Mouse (Mus musculus) lung, embryonic 14.5 days (tissue): ENCODE data around the gene Hes1. TPM values are rescaled to one million over a fixed set of nuclear protein-coding genes. Genes with fewer than 3 reads are reported as not detected.

Experiments
- ATAC-seq: fragments of 200-750 bp; cut with Nextera tagmentation; 2 replicates; pipeline ENCODE4 v1.8.0; 2017; ENCODE audit warnings: mild to moderate bottlenecking, moderate TSS enrichment, moderate library complexity; ENCODE audit not compliant: insufficient read depth
- DNase-seq: peaks from one replicate; pipeline ENCODE4 v3.0.0-alpha.2; 2015
- H3K27ac ChIP-seq: fragments of 300-500 bp; sonication (generic); 2 replicates; pipeline ENCODE4 v1.5.1; 2014; ENCODE audit warnings: low read depth, mild to moderate bottlenecking, moderate library complexity
- H3K27me3 ChIP-seq: fragments of 300-500 bp; sonication (generic); 2 replicates; pipeline ENCODE4 v1.6.1; 2014; ENCODE audit warnings: low read length, control low read depth; ENCODE audit not compliant: insufficient read depth
- H3K36me3 ChIP-seq: fragments of 300-500 bp; sonication (generic); 2 replicates; pipeline ENCODE4 v1.6.1; 2014; ENCODE audit warnings: control low read depth; ENCODE audit not compliant: insufficient read depth
- H3K4me1 ChIP-seq: fragments of 300-500 bp; sonication (generic); 2 replicates; pipeline ENCODE4 v1.6.1; 2014; ENCODE audit warnings: antibody characterized with exemption, control low read depth; ENCODE audit not compliant: insufficient read depth
- H3K4me2 ChIP-seq: fragments of 300-500 bp; sonication (generic); 2 replicates; pipeline ENCODE4 v1.6.1; 2014; ENCODE audit warnings: mild to moderate bottlenecking
- H3K4me3 ChIP-seq: fragments of 300-500 bp; sonication (generic); 2 replicates; pipeline ENCODE4 v1.5.1; 2014; ENCODE audit warnings: low read depth, low read length
- H3K9ac ChIP-seq: fragments of 300-500 bp; sonication (generic); 2 replicates; pipeline ENCODE4 v1.6.1; 2014
- H3K9me3 ChIP-seq: fragments of 300-500 bp; sonication (generic); 2 replicates; pipeline ENCODE4 v1.6.1; 2016; ENCODE audit warnings: low read depth, low read length, control low read depth
- CTCF ChIP-seq: IDR thresholded peaks from 2 replicates; pipeline ENCODE4 v1.5.1; 2016; ENCODE audit warnings: antibody characterized with exemption, low read depth
- WGBS: fragments of 180-500 bp; shearing (Covaris S2); extraction: QIAGEN DNeasy Blood & Tissue Kit; methylation state at CpG from one replicate; pipeline ENCODE4 v1.1.7; 2014; 5-methylcytosine and 5-hydroxymethylcytosine counted together
- polyA plus RNA-seq: library from polyadenylated mRNA; unstranded; fragments of >200 nt; fragmentation: Nextera tagmentation; extraction: Ambion mirVana; gene quantifications from 2 replicates; pipeline ENCODE4 v1.2.1, GENCODE M21; 2014

The Hes1 gene
- polyA plus RNA-seq, 1 experiment from 2014 or later = 52.9 TPM

- Histone ChIP-seq H3K27ac (peak overlapping the region; percentile 93), H3K9ac (peak overlapping the region; percentile 85), H3K4me2 (peak overlapping the region; percentile 92), H3K4me3 (peak overlapping the region; percentile 84), H3K27me3 (no peaks in the 10 kb centered on the region), H3K36me3 (peaks cover 11% of the 10 kb centered on the region), H3K9me3 (no peaks in the 10 kb centered on the region), H3K4me1 (peaks cover 32% of the 10 kb centered on the region)
- under 1% methylated on average over 38 of the region's 38 CpGs for WGBS
- peak; percentile 8; the same call in 1 of the 2 replicates for TF ChIP-seq CTCF
- ATAC-seq = no peak
- peak; percentile 79 for DNase-seq
Observed at GRCm38 (mm10) chr16:30066184-30066851, 2.1 kb downstream of the Hes1 start.

DNA sequence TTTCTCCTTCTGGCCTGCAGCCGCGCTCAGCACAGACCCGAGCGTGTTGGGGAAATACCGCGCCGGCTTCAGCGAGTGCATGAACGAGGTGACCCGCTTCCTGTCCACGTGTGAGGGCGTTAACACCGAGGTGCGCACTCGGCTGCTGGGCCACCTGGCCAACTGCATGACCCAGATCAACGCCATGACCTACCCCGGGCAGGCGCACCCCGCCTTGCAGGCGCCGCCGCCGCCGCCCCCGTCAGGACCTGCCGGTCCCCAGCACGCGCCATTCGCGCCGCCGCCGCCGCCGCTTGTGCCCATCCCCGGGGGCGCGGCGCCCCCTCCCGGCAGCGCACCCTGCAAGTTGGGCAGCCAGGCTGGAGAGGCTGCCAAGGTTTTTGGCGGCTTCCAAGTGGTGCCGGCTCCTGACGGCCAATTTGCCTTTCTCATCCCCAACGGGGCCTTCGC lies 2.7 kb downstream of the Hes1 start:
- Histone ChIP-seq H3K4me2 (peak overlapping the region; percentile 92), H3K27me3 (no peaks in the 10 kb centered on the region), H3K27ac (peak overlapping the region; percentile 93), H3K4me1 (peaks cover 29% of the 10 kb centered on the region), H3K4me3 (peak overlapping the region; percentile 84), H3K36me3 (peaks cover 11% of the 10 kb centered on the region), H3K9ac (peak overlapping the region; percentile 85), H3K9me3 (no peaks in the 10 kb centered on the region)
- no peak for ATAC-seq
- peak; percentile 70 for TF ChIP-seq CTCF
- peak; percentile 93 for DNase-seq
- WGBS = under 1% methylated on average over 46 of the region's 46 CpGs

- Histone ChIP-seq H3K9me3 (no peaks in the 10 kb centered on the region), H3K4me3 (peak overlapping the region; percentile 84), H3K27ac (peak overlapping the region; percentile 89), H3K36me3 (peaks cover 11% of the 10 kb centered on the region), H3K9ac (peak overlapping the region; percentile 55), H3K4me1 (peaks cover 19% of the 10 kb centered on the region), H3K4me2 (peak overlapping the region; percentile 75), H3K27me3 (no peaks in the 10 kb centered on the region)
- TF ChIP-seq CTCF = no peak
- 2% methylated on average over 36 of the region's 36 CpGs for WGBS
- DNase-seq = peak; percentile 67
- no peak for ATAC-seq
Observed at GRCm38 (mm10) chr16:30068041-30069020, 4.1 kb downstream of the Hes1 start.

- DNase-seq (no peak), ATAC-seq (peak; percentile 1; the same call in 1 of the 2 replicates)
- 5% methylated on average over 4 of the region's 4 CpGs for WGBS
- Histone ChIP-seq H3K27ac (peak overlapping the region; percentile 99), H3K4me2 (peak overlapping the region; percentile 87), H3K4me3 (peak overlapping the region; percentile 43), H3K4me1 (peaks cover 18% of the 10 kb centered on the region), H3K27me3 (no peaks in the 10 kb centered on the region), H3K36me3 (peaks cover 11% of the 10 kb centered on the region), H3K9ac (peak overlapping the region; percentile 65), H3K9me3 (no peaks in the 10 kb centered on the region)
- TF ChIP-seq CTCF = no peak
Observed at GRCm38 (mm10) chr16:30069580-30069949, 5.4 kb downstream of the Hes1 start.

DNA sequence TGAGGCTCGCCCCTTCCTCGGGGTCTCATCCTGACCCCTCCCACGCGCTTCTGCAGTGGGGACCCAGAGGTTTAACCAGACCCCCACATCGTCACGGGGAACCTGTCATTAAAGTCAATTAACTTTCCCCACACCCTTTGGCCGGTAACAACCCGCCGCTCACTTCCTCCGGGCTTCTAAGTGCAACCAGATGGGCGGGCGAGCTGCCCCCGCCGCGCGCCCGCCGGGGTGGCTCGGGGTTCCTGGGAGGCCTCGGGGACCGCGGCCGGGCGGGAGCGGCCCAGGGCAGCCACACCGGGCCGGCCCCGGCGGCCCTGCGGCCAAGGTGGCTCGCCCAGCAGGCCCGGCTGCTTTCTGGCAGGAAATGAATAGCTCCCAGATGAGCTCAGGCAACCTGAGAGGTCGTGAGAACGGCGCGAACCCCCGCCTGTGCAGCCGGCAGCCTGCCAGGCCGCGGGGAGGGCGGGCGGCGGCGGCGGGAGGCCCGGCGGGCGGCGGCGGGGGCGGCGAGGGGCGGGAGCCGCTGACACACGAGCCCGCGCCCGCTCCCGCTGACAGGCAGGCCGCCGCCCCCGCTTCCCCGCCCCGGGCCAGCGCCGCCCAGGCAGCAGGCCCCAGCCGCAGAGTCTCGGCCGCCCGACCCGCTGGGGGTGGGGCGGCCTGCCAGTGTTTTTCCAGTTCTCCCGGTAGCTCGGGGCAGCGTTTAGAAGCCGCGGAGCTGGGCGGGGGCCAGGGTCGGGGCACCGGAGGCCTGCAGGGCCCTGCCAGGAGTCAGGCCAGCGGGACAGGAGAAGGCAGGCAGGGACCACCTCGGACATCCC lies 6.0 kb downstream of the Hes1 start:
- H3K4me1 ChIP-seq = peaks cover 16% of the 10 kb centered on the region
- WGBS = under 1% methylated on average over 80 of the region's 82 CpGs
- H3K27me3 ChIP-seq = no peaks in the 10 kb centered on the region
- peak; percentile 82 for ATAC-seq
- peak; percentile 93 for DNase-seq
- H3K27ac ChIP-seq = peak overlapping the region; percentile 99
- TF ChIP-seq CTCF = no peak
- H3K9me3 ChIP-seq = no peaks in the 10 kb centered on the region
- peaks cover 11% of the 10 kb centered on the region for H3K36me3 ChIP-seq
- H3K4me2 ChIP-seq = peak overlapping the region; percentile 87
- peak overlapping the region; percentile 65 for H3K9ac ChIP-seq
- H3K4me3 ChIP-seq = peak overlapping the region; percentile 43

- no peaks in the 10 kb centered on the region for H3K27me3 ChIP-seq
- peak overlapping the region; percentile 43 for H3K4me3 ChIP-seq
- H3K9ac ChIP-seq = peak overlapping the region; percentile 65
- ATAC-seq (peak; percentile 53; the same call in 1 of the 2 replicates), DNase-seq (peak; percentile 91)
- H3K4me2 ChIP-seq = peak overlapping the region; percentile 87
- H3K4me1 ChIP-seq = peaks cover 16% of the 10 kb centered on the region
- H3K36me3 ChIP-seq = peaks cover 11% of the 10 kb centered on the region
- peak overlapping the region; percentile 99 for H3K27ac ChIP-seq
- TF ChIP-seq CTCF = peak; percentile 7; the same call in 1 of the 2 replicates
- under 1% methylated on average over 12 of the region's 12 CpGs for WGBS
- no peaks in the 10 kb centered on the region for H3K9me3 ChIP-seq
Observed at GRCm38 (mm10) chr16:30070771-30071191, 6.6 kb downstream of the Hes1 start.
